Mouse (Mus musculus) liver, postnatal 0 days (tissue): ENCODE measurements around the gene Bicc1.

Experiments used
- CTCF ChIP-seq: sonication (generic); IDR thresholded peaks from 2 replicates; pipeline ENCODE4 v1.5.1; 2016; ENCODE audit warnings: antibody characterized with exemption, low read depth
- EP300 ChIP-seq: IDR thresholded peaks from 2 replicates; pipeline ENCODE4 v1.6.1; 2016; ENCODE audit warnings: antibody characterized with exemption, low read depth, mild to moderate bottlenecking

DNA sequence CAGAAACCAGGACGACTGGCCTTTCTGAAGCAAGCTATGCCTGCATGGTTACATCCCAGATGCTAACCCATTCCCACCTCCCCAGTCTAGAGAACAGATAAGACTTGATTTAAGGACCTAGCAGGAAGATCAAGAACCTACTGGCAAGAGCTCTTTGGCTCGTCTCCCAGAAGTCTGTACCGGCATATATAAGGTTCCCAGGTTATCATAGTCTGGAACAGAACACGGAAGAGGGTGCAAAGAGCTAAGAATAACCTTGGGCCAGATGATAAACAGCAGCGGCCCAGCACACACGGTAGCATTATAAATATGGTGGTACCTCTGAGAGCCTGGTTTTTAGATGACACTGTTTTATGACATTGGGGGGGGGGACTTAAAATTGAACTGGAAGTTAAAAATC, 217.9 kb downstream of the Bicc1 start:
- TF ChIP-seq CTCF = no peak
- TF ChIP-seq EP300 = no peak
